Mouse (Mus musculus) right cerebral cortex, postnatal 36 days (tissue): Measurements from ENCODE around the gene Bub3.

Experiments used
- DNase-seq, 2 experiments: peaks; one replicate each; pipeline ENCODE4 v3.0.0; 2022; ENCODE audit warnings: low spot score in 2 of 2, mixed read lengths in 1 of 2

The Bub3 gene

DNA sequence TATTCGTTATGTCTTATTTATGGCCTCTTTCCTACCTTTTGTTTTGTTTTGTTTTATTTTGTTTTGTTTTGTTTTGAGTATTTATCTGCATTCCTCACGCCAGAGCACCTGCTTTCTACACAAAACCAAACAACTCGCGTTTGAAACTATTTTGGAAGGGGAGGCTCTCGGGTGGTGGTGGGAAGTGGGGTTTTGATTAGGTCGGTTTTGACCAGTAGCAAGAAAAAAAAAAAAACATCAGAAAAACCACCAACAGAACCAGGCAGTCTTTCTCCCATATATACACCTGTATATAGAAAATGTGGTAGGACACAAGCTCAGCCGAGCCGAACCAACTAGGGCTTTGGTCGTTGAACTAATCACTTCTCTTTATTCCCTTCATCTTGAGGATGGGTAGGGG, 3.9 kb upstream of the Bub3 start:
- DNase-seq, result no peak

DNA sequence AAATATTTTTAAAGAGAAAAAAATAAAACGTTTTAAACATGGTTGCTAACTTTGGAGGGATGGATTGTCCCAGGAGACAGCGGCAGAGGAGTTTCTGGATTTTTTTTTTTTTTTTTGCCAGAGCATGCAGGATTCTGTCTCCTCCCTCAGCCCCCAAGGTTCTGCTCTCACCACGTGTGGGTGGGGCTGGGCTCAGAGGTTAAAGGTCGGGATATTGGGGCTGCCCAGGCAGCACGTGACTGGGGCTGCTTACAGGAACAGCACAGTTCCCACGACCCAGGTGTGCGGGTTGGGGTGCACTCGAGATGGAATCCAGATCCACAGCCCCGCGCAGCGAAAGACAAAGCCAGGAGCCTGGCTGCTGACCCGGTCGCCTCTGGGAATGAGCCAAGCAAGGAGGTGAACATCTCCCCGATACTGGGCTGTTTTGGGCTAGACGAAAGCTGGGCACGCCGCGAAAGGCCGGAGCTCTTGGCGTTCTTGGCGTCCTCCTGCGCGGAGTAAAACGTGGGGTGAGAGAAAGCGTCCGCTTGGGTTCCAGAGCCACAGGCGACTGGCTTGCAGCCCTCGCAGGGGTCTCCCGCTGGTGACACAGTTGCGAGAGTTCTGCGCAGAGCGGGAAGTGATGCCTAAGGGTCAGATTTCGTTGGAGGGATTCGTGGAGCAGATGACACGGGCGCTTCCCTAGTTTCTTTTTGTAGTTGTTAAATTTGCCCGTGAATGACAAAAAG, 3.3 kb upstream of the Bub3 start:
- no peak for DNase-seq

DNA sequence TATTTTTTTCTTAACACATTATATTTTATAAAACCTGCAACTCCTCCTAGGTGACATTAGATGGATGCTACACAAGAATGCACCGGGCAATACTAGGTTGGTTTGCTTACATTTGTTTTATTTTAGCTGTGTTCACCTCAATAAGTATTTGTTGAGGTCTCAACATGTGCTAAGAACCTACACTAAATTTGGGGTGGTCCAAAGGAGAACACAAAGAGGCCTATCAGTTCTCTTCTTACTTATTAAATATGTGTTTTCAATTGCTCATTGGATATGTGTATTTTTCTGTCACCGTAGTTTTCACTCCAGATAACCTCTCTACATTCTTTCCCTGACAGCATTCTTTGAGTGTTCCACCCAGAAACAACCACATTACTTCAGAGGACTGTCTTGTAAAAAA, 2.3 kb upstream of the Bub3 start:
- no peak for DNase-seq

DNA sequence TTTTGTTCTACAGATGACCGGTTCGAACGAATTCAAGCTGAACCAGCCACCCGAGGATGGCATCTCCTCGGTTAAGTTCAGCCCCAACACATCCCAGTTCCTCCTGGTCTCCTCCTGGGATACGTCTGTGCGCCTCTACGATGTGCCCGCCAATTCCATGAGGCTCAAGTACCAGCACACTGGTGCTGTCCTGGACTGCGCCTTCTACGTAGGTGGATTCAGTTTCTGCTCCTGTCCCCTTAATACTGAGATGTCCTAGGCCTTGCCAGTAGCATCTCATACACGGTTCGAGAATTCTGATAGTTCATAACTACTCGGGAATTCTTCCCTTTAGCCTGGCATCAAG, 648 bp downstream of the Bub3 start:
- DNase-seq, result no peak

DNA sequence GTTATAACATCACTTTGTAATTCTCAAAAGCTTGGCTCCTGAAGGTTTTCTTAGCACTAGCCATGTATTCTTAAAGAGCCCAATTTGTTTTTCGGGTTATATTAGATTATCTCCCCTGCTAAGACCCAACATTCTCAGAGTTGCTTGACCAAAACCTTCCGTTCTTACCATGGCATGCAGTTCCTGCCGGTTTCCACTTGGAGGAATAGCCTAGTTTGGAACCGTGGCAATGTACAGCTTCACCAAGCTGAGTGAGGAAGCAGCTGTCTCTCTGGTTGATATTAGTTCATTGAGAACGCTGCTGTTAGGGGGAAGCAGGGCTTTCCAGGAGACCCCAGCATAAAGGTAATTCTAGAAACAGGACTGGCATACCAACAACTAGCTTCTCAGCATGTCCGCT, 15.2 kb downstream of the Bub3 start:
- no peak for DNase-seq

DNA sequence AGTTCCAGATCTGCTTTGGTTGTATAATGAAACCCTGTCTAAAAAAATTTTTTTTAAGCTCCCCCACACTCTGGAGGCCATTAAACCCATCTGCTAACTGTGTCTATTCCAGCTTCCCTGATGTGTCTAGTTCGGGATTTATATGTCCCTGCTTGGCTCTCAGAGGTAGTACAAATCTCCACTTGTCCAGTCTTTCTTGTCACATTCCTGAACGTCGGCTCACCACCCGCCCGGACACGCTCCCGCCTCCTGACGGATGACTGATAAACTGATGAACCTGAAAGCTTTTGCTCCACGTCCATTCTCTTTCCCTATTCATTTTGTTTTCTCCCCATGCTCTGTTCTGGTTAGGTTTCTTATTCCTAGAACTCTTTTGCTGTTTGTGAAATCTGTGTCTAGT, 22.2 kb downstream of the Bub3 start:
- DNase-seq, result no peak

DNA sequence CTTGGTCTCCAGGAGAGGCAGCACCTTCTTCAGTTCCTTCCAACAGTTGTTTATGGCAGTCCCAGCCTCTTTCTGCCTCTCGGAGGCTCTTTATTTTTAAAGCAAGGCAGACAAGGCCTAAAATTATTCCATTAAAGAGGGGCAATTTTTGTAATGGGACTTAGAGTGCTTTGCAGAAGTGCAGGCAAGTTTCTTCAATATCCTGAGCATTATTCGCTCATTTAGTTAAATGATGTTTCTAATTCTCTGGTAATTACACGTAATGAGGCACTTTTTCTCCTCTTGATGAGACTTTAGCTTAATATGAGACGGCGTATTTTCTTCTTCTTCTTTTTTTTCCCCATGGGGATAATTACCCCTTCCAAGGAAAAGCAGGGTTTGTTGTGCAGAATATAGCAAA, 25.5 kb downstream of the Bub3 start:
- DNase-seq, result no peak

DNA sequence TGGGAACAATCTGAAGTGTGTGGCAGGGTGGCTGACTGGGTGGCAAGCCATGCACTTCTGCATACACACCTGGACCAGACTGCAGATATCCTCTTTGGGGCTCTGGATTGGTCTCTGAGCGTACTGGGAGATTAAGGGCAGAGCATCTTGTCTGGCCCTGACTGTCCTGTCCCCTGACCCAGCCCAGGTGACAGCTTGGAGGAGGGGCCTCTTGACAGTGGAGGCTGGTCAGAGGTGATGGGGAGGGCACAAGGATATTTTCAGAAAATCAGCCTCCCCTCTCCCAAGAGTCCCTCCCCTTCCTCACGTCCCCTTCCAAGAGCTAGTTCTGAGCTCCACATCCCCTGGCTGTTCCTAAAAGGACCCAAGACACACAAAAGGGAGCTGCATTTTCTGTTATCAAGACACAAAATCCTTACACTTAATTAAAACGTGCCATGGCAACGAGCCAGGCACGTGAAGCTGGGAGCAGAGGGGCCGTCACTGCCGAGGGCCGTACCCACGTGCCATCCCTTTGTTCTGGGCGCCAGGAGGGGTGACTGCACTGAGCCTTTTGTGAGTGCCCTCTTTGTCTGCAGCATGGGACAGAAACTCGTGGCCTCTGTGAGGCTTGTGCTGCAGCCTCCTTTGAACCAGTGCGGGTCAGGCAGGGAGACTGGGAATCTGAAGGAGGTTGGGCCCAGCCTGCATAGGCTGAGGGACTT, 37.9 kb downstream of the Bub3 start:
- DNase-seq, result no peak

DNA sequence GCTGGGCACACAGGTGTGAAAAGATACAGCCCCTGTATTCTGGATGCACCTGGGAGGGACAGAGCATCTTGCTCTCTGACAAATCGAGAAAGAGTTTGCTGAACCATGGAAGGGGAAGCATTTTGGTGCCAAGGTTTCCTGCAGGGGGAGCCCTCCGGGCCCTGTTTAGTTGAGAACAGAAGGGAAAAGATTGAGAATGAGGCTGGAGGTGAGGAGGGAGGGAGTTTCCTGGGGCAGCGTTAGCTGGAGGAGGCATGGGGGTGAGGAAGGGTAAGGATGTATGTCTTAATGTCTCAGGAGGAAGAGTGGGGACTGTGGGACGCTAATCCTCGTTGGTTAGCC, 38.4 kb downstream of the Bub3 start:
- DNase-seq, result peak; percentile 6 to 10

DNA sequence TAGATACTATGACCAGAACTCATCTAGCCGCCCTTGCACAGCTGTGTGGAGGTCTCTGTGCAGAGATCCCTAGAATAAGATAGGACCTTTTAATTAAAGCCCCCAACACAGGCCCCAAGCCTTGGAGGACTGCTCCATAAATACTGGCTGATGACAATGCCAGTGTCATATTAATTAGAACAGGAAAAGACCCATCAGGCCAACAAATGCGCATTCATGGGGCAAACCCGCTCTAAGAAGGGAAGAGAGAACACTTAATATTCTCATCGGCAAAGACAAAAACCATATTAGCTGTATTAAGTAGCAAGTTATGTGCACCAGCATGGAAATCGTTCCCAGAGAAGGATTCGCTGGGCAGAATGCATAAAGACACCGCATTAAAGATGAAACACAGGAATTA, 42.1 kb downstream of the Bub3 start:
- DNase-seq, result no peak

DNA sequence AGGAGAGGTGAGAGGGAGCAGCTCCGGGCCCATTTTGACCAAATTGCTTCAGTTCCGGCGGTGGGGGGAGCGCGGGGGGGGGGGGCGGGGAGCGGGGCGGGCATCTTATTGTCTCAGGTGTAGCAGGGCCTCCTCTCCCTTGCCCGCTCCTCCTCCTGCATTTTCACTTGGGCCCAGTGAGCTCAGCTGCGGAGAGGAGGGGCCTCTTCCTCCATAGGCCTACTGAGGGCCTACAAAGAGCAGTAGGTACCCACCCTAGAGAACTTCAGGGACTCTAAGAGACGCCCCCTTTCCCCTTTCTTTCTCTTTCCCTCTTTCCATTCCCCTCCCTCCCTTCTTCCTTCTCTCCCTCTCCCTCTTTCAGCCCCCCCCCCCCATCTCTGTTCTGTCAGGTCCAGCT, 43.2 kb downstream of the Bub3 start:
- no peak for DNase-seq

DNA sequence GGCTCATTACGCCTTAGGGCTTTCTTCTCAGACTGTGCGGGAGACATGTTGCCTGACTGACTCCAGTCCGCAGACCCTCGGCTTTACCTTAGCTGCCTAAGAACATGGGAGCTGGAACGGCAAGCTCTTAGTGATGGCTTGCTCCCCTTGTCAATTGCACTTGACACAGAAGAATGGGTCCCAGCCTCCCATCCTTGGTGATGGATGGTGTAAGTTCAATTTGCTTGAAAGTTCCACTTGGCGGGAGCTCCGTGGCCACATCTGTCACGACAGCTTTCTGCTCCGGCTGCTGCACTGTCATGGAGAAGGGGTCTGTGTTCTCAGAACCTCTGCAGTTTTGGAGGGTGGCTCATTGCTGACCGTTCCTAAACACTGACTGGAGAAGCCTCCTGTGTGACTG, 44.9 kb downstream of the Bub3 start:
- no peak for DNase-seq

DNA sequence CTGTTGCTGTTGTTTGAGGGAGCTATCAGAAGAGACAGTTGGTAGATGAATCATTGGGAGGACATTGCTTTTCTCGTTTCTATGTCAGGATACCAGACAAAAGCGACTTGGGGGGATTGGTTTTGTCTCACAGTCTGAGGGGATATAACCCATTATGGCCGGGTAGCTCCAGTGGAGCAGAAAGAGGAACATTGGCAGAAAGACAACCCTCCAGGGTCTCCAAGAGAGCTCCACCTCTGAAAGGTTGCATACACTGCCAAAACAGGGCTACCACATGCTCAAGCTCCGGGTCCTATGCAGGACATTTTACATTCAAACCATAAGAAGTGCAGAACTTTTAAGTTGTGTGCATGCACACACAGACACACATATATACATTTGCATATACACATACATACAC, 45.5 kb downstream of the Bub3 start:
- no peak for DNase-seq

DNA sequence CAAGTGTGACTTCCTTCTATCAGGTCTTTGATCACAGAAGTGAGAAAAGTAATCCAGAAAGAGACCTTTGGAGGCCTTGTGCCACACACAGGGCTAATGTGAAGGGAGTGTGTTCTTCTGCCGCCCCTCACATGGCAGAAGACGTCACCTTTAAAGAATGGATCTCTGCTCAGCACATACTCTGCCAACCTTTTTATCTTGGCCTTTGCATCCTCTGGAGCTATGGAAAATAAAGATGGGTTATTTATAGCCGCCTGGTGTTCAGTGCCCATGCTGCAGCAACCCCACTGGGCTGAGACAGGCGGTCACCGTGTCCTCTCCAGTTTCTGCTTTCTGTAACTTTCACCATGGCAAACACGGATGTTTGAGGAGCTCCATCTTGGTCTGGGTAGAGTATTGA, 48.0 kb downstream of the Bub3 start:
- DNase-seq, result no peak

DNA sequence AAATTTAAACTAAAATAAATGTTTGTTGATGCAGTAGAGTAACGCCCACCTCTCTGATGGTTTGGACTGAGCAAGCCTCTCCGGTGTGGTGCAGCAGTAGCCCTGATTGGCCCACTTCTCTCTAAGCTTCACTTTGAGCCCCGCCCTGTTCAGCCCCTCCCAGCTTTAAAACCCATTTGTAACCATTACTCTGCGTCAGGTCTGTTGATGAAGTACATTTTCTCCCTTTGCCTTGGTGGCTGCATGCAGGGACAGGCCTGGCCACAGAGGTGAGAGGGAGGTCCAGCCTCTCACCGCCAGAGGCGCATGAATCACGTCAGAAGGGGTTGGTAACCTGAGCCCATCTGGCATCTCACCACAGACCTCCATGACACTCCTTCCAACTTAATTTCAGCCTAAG, 49.7 kb downstream of the Bub3 start:
- no peak for DNase-seq
